Mouse (Mus musculus) cerebellum, postnatal 4 days (tissue): ENCODE results near the gene Sppl3.
"Not testable (repeated sequence)": the region's sequence is repeated elsewhere in the genome, so short reads cannot be mapped to it uniquely, and the experiment has no call there.

Experiments used
- DNase-seq, 2 experiments: peaks; one replicate each; pipeline ENCODE4 v3.0.0; 2022; ENCODE audit warnings: low spot score in 2 of 2, mixed read lengths in 1 of 2

The Sppl3 gene

GRCm38 (mm10) chr5:115073306-115073705 is 62.4 kb downstream of the Sppl3 start:
- DNase-seq: not testable (repeated sequence)

DNA sequence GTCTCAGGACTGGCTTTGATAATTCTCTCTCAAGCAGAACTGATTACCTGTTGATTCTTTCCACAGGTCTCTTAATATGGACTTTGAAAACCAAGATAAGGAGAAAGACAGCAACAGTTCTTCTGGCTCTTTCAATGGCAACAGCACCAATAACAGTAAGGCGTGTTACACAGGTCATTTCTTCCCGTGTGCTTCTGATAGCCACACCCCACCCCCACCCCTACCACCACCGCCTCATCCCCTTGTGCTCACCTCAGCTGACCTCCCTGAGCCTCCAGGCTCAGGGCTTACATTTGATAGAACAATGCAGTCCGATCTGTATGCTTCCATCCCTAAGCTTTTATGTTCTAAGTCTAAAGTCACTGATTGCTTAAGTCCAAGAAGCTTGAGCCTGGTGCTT is 63.8 kb downstream of the Sppl3 start:
- DNase-seq: no peak

DNA sequence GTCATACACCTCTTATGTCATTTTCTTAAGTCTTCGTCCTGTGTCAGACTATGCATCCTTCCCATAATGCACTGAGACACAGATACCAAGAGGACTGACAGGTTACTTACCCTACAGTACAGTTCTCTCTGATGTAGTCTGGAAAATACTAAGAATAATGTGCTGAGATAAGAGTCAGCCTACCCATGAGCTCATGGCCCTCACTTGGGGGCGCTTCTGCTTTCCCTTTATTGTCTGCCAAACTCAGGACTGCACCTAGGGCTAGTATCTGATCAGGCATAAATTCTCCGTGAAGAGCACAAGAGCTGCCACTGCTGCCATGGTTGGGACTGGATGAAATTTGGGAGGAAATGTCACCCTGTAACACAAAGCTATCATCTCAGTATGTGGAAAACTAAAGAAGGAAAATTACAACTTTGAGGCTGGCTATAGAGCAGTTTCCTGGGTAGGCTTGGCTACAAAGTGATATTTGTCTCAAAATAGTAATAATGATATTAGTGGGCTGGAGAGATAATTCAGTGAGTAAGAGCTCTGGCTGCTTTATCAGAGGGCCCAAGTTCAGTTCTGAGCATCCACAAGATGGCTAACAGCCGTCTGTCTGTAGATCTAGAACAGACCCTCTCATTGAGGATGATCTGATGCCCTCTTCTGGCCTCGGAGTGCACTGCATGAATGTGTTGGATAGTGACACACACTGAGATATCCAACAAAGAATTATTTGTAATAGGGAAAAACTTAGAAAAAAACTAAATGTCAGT is 65.4 kb downstream of the Sppl3 start:
- DNase-seq: peak; percentile 39 to 74

GRCm38 (mm10) chr5:115081636-115082035 is 70.7 kb downstream of the Sppl3 start:
- no peak for DNase-seq

DNA sequence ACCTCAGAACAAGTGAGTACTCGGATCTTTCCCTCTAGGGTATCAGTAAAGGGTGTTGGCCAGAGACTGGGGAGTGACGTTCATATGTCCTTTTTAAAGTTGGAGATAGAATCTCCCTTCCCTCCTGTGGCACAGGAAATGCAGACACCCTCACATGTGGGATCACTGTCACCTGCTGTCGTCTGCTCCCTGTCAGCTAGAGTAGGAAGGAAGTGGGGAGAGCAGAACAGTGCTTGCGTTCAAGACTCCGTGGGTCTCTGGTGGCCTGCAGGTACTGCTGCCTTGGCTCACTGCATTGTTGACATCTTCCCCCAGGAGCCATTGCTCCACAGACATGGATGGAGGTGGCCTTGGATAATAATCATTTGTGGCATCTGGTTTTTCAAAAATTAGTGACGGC is 72.6 kb downstream of the Sppl3 start:
- no peak for DNase-seq

- no peak for DNase-seq
These were observed 74.7 kb downstream of the Sppl3 start for GRCm38 (mm10) chr5:115085675-115086074.

GRCm38 (mm10) chr5:115089592-115090268 is 78.8 kb downstream of the Sppl3 start:
- DNase-seq: no peak

DNA sequence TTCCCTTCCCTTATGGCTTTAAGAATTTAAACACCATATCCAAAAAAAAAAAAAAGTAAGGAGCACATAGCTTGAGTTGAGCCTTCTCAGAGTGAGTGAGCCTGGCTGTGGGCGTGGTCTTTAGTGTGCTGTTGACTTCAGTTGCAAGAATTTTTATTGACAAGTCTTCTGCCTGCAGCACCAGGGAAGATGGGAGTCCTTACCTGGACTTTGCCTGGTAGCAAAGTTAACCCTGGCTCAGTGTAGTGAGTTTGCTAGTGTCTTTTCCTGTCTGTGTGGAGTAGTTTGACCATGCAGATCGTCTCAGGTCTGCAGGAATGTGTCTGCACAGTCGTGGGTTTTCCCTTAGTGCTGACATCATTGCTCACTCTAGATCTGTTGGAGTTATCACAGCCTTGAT is 80.1 kb downstream of the Sppl3 start:
- DNase-seq: no peak

GRCm38 (mm10) chr5:115091776-115092175 is 80.8 kb downstream of the Sppl3 start:
- no peak for DNase-seq

DNA sequence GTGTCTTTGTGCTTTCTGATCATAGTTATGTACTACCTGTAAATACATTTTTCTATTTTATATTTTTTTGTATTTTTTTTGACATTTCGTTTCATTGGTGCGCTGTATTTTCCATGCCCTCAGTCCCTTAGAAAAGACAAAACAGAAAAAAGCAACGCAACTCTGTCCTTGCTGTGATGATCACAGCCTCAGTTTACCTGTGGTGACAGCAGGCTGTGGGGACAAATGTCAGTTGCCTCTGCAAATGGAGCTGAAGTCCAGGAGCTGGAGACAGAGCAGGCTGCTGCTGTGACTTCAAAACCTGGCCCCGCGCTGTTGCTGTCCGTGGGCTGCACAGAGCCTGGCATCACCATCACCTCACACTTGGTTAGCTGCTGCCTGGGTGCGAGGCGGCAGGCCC is 87.3 kb downstream of the Sppl3 start, which contains the start of gene Gm10401:
TSS of gene Gm10401 (minus strand) at position 101 of the 400 bp plus-strand sequence.
- no peak for DNase-seq

DNA sequence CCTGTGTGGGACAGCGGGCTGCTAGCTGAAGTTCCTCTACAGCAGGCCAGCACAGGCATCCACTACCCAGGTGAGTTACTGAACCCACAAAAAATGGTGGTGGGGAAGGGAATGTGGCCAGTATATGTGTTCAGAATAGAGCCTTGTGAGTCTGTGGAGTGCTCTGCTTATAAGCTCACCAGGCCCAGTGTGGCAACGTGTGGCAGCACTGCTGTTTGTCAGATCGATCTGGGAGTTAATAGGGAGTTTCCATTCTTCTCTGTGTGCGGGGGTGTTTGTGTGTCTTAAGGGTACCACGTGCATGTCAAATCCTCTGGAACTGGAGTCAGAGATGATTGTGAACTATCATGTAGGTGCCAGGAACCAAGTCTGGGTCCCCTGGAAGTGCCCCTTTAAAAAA is 88.6 kb downstream of the Sppl3 start:
- no peak for DNase-seq

- DNase-seq: no peak
These were observed 89.1 kb downstream of the Sppl3 start for GRCm38 (mm10) chr5:115099991-115100390.

- no peak for DNase-seq
These were observed 89.5 kb downstream of the Sppl3 start for GRCm38 (mm10) chr5:115100473-115100872.

- DNase-seq: no peak
These were observed 91.3 kb downstream of the Sppl3 start for GRCm38 (mm10) chr5:115102231-115102630.

- DNase-seq: not testable (repeated sequence)
These were observed 92.3 kb downstream of the Sppl3 start for GRCm38 (mm10) chr5:115103253-115103652.

DNA sequence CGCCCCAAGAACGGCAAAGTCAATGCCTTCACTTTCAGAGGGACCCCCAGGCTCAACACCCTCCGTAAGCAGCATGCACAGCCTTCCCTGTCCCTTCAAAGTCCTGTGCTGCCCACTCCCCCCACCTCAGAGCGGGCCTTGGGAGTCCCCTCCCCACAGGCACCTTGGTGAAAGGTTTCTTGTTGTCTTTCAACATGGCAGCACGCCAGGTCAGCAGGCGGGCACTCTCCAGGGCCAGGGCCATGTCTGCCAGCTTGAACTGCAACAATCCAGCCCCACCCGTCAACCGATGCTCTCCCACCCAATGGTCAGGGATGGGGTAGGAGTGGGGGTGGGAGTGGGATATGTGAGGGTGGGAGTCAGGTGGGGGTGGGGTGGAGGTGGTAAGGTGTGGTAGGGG is 100.2 kb downstream of the Sppl3 start:
- no peak for DNase-seq

DNA sequence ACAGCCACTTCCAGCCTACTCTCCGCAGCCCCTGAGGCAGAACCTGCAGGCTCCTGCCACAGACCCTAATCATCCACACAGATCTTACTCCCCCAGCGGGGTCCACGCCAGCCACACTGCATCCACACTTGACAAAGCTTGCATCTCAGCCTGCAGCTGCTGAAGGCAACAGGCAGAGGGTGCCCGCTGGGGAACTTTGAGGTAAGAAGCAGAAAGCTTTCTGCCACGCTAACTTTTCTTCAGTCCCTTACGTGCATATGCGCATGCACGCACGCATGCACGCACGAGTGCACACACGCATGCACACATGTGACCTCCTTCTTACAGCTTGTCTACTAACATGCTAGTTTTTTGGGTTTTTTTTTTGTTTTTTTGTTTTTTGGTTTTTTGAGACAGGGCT is 102.3 kb downstream of the Sppl3 start:
- no peak for DNase-seq

DNA sequence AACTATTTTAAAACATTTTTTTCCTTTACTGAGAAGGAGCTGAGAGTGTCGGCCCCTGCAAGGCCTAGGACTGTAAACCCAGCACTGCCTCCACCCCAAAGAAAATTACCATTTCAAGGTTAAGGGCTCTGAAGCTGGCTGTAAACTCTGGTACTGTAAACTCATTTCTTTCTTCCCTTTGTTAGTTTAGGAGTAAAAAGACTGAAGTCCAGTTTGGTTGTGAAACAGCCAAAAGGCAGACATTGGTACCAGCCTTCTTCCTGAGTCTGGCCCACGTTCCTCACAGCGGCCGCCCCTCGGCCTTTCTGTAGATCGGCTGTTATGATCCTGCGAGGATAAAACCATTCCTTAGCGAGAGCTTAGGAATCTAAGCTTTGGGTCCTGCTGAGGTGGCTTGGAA is 103.6 kb downstream of the Sppl3 start:
- DNase-seq: no peak

DNA sequence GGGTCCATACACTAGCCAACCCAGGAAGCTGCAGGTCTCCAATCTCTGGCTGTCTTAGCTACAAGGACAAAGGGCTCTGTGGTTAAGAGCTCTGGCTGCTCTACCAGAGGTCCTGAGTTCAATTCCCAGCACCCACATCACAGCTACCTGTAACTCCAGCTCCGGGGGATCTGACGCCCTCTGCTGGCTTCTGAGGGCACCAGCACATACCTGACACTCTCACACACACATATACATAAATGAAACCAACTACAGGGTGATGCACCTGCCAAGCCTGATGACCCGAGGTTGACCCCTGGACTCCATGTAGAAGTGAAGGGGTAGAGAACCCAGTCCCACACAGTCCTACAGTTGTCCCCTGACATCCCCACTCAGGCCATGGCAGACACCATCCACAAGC is 105.5 kb downstream of the Sppl3 start:
- DNase-seq: no peak

GRCm38 (mm10) chr5:115117467-115117866 is 106.5 kb downstream of the Sppl3 start:
- no peak for DNase-seq

GRCm38 (mm10) chr5:115118961-115119570 is 108.1 kb downstream of the Sppl3 start, which contains the start of gene Acads:
Gene Acads, minus strand, starts transcription at chr5:115119346.
- peak in 1 of 2 experiments; percentile 71 for DNase-seq

DNA sequence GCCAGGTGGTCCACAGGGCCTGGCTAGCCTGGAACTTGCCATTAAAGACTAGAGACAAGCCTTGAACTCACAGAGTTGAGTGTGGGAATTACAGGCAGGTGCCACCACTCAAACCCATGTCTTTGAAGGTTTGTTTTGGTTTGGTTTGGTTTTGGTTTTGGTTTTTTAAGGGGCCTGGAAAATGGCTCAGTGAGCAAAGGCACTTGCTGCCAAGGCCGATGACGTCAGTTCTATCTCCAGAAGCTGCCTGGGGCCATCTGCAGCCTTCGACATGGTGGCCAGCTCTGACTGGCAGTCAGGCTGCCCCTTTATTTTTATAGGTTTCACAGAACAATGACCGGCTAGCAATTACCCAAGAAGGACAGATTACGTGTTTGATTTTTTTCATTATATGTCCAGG is 110.0 kb downstream of the Sppl3 start:
- DNase-seq: no peak

DNA sequence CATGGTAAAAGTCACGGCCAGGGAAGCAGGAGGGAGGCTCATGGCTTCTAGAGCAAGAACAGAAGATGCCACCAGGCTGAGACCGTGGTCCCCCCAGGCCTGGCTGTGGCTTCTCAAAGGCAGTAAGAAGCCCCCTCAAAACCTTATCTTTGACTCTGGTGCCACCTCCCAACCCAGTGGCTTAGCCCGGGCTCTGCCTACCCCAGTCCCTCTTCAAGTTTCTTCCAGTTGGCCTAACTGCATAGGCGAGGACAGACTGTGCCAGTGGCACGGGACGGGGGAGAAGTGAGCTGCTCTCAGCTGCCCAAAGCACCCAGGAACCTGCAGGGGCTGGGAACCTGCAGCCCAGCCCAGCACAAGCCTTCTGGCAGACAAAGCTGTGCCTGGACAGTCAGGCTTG is 113.8 kb downstream of the Sppl3 start:
- DNase-seq: no peak
